Mouse (Mus musculus) megakaryocyte, embryonic 14.5 days (primary cell): ENCODE data around the gene Egfem1.

Experiments used
- FLI1 ChIP-seq: IDR thresholded peaks from 2 replicates; pipeline ENCODE4 v1.6.1; 2012; ENCODE audit warnings: low read length, inconsistent platforms, mixed read lengths
- GATA1 ChIP-seq: IDR thresholded peaks from 3 replicates; pipeline ENCODE4 v1.6.1; 2012; ENCODE audit warnings: mixed read lengths, low read length, inconsistent platforms, borderline replicate concordance

DNA sequence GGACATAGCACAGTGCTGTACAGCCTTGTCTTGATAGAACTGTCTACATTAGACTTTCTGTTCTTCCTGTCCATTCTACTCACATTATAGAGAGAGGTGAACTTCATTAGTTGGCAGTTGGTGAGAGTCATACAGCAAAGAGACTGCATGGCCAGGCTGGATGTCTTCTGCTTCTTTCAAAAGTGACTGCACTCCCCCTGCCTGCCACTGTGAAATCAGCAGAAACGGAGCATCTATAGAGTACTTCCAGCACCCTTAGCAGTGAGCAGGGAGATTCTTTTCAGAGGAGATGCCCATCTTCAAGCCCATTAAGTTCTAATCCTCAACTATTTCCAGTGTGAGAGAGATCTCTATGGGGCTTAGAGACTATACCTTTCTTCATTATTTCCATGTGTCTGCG is 147.9 kb downstream of the Egfem1 start:
- no peak for TF ChIP-seq GATA1
- no peak for TF ChIP-seq FLI1
